Mouse (Mus musculus) embryonic fibroblast, embryonic 13.5 days (primary cell): ENCODE measurements around the gene St3gal3.

Experiments
- CTCF ChIP-seq: IDR thresholded peaks from 2 replicates; pipeline ENCODE4 v1.5.1; 2011; ENCODE audit warnings: mild to moderate bottlenecking, control low read depth, low read length, moderate library complexity, borderline replicate concordance; ENCODE audit not compliant: insufficient read depth
- POLR2A ChIP-seq: IDR thresholded peaks from 2 replicates; pipeline ENCODE4 v1.6.1; 2011; ENCODE audit warnings: low read depth, mild to moderate bottlenecking, control low read depth, low read length, moderate library complexity

DNA sequence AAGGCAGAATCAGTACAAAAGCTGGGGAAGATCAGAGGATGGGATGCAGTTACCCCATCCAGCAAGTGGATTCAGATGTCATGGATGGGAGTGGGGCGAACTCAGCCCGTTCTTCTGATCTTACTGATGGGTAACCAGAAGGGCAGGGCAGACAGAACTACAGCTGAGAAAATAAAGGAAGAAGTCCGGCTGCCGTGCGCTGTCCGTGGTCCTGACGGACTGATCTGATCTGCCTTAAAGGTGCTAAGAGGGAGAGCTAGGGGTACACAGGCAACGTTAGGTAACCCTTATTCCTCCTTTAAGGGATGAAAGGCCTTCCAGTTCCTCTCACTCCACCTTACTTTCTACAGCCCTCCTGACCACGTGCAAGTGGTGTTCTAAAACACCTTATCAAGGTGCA is 241.3 kb downstream of the St3gal3 start:
- TF ChIP-seq POLR2A (no peak), CTCF (no peak)
